Mouse (Mus musculus): ENCODE measurements around the gene Dysf. TPM values are rescaled to one million over a fixed set of nuclear protein-coding genes. Genes with fewer than 3 reads are reported as not detected.

Gene Dysf
- 3.1 and 4.4 TPM in 2 replicates for polyA plus RNA-seq (2015; fragmentation: Nextera tagmentation; extraction: Ambion mirVana)

DNA sequence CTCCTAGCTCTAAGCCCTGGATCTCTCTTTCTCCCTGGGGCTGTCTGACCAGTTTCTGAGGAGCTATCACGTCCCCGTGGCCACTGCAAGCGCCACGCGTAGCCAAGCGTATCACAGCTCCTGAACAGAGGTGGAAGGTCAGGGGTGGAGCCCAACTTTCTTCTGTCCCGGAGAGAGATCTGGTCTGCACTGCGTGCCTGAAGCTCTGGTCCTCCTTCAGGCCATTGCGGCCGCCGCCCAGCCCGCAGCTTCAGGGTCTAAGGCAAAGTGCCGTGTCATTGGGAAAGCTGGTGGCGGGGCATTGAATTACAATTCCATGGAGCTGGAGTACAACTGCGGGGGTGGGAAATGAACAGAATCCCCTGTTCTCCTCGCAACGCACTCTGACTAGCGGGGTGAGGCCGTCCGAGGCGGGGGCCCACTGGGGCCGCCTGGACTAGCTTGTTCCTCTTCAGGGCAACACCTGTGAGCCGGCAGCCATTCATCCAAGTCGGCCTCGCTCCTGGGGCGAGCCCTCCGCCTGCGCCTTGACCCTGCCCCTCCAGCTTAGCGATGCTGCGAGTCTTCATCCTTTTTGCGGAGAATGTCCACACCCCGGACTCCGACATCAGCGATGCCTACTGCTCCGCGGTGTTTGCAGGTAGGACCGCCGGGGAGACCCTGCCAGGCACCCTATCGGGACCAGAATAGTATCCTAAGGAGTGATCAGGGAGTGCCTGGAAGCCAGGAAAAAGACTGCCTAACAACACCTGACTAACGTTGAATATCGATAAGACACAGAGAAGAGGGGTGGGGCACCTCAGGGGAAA, at the start of gene Dysf:
Gene Dysf (plus strand): TSS at position 228 of the 809 bp plus-strand sequence.
- TF ChIP-seq EP300 (optimal IDR thresholded peaks at IDR 0.05) (no peak), CTCF (IDR thresholded peaks at IDR 0.05; ENCODE audit: low read depth) (peak; percentile 41; the same call in 1 of the 2 replicates)
- H3K4me2 ChIP-seq (replicated peaks; ENCODE audit: low read depth) = peak within 1 kb of the TSS; percentile 84
- DNase-seq (ENCODE audit: low spot score) (peak; percentile 57), ATAC-seq (ENCODE audit: low FRiP score, low TSS enrichment) (peak; percentile 30)
- H3K9me3 ChIP-seq (ENCODE audit: control insufficient read depth, low read length) = no peaks in the 10 kb centered on the region
- H3K9ac ChIP-seq (ENCODE audit: low read length) = peak within 1 kb of the TSS; percentile 58
- no peaks in the 10 kb centered on the region for H3K36me3 ChIP-seq (ENCODE audit: control insufficient read depth, insufficient read depth, low read length)
- WGBS = 1% methylated on average over 41 of the region's 41 CpGs
- peak within 1 kb of the TSS; percentile 39 for H3K4me3 ChIP-seq (ENCODE audit: low read depth, low read length)
- H3K4me1 ChIP-seq (replicated peaks; ENCODE audit: control insufficient read depth, insufficient read depth) = no peaks in the 10 kb centered on the region
- H3K27ac ChIP-seq (replicated peaks) = peak within 1 kb of the TSS; percentile 85
- no peaks in the 10 kb centered on the region for H3K27me3 ChIP-seq (ENCODE audit: control insufficient read depth, insufficient read depth, low read length)

DNA sequence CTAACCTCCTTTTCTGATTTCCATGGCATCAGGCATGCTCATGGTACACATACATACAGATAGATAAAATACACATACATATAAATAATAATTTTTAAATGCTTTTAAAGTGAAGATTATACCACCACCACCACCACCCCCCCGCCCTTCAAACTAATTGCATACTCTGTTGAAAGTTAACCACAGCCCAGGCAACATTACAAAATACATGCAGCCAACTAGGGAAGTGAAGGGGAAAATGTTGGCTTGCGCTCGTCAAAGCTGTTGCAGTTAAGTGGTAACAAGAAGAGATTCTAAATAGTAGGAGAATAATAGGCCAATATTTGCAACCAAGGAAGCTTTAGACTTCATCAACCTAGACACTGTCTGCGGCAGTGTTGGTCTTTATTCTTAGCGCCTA, 20.7 kb upstream of the Dysf start:
- ATAC-seq (ENCODE audit: low FRiP score, low TSS enrichment) (no peak), DNase-seq (ENCODE audit: low spot score) (no peak)
- Histone ChIP-seq H3K36me3 (ENCODE audit: control insufficient read depth, insufficient read depth, low read length) (peaks cover 12% of the 10 kb centered on the region), H3K4me3 (ENCODE audit: low read depth, low read length) (no peak overlapping the region), H3K9me3 (ENCODE audit: control insufficient read depth, low read length) (no peaks in the 10 kb centered on the region), H3K27me3 (ENCODE audit: control insufficient read depth, insufficient read depth, low read length) (no peaks in the 10 kb centered on the region), H3K9ac (ENCODE audit: low read length) (no peak overlapping the region), H3K27ac (replicated peaks) (no peak overlapping the region), H3K4me1 (replicated peaks; ENCODE audit: control insufficient read depth, insufficient read depth) (no peaks in the 10 kb centered on the region), H3K4me2 (replicated peaks; ENCODE audit: low read depth) (no peak overlapping the region)
- 93% methylated on average over 5 of the region's 5 CpGs for WGBS
- TF ChIP-seq EP300 (optimal IDR thresholded peaks at IDR 0.05) (no peak), CTCF (IDR thresholded peaks at IDR 0.05; ENCODE audit: low read depth) (no peak)

DNA sequence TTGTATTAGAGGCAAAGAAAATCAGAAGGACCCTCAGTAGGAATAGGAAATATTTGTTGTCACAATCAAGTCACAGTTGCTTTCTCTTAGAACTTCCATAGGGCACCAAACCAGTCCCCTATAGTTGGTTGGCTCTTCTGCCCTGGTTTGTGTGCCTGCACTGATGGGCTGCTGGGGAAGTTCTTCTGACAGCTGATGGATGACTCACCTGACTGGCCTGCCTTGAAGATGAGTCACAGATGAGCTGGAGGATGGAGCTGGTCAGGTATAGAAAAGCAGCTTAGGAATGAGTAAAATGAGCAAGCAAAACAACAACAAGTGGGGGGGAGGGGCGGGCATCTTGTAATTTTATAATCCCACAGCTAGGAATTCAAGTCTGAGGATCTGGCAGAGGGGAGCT, 5.7 kb upstream of the Dysf start:
- Histone ChIP-seq H3K36me3 (ENCODE audit: control insufficient read depth, insufficient read depth, low read length) (no peaks in the 10 kb centered on the region), H3K9ac (ENCODE audit: low read length) (no peak overlapping the region), H3K4me1 (replicated peaks; ENCODE audit: control insufficient read depth, insufficient read depth) (no peaks in the 10 kb centered on the region), H3K4me2 (replicated peaks; ENCODE audit: low read depth) (no peak overlapping the region), H3K4me3 (ENCODE audit: low read depth, low read length) (no peak overlapping the region), H3K27ac (replicated peaks) (no peak overlapping the region), H3K9me3 (ENCODE audit: control insufficient read depth, low read length) (no peaks in the 10 kb centered on the region), H3K27me3 (ENCODE audit: control insufficient read depth, insufficient read depth, low read length) (no peaks in the 10 kb centered on the region)
- TF ChIP-seq CTCF (IDR thresholded peaks at IDR 0.05; ENCODE audit: low read depth) = no peak
- WGBS = 70% methylated on average over 1 of the region's 1 CpGs
- no peak for ATAC-seq (ENCODE audit: low FRiP score, low TSS enrichment)
- DNase-seq (ENCODE audit: low spot score) = no peak

DNA sequence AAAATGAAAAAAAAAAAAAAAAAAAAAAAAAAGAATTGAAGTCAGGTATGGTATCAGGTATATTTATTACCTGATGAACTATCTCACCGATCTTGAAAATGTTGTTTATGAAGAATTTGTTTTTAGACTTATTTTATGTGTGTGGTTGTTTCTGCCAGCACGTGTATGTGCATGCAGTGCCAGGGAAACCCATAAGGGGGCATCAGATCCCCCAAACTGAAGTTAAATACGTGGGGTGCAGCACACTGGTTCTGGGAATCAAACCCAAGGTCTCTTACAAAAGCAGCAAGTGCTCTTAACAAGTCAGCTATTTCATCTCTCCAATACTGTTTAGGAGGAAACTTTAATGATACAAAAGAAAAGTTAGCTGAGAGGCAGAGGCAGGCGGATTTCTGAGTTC, 4.1 kb upstream of the Dysf start:
- 93% methylated on average over 4 of the region's 4 CpGs for WGBS

DNA sequence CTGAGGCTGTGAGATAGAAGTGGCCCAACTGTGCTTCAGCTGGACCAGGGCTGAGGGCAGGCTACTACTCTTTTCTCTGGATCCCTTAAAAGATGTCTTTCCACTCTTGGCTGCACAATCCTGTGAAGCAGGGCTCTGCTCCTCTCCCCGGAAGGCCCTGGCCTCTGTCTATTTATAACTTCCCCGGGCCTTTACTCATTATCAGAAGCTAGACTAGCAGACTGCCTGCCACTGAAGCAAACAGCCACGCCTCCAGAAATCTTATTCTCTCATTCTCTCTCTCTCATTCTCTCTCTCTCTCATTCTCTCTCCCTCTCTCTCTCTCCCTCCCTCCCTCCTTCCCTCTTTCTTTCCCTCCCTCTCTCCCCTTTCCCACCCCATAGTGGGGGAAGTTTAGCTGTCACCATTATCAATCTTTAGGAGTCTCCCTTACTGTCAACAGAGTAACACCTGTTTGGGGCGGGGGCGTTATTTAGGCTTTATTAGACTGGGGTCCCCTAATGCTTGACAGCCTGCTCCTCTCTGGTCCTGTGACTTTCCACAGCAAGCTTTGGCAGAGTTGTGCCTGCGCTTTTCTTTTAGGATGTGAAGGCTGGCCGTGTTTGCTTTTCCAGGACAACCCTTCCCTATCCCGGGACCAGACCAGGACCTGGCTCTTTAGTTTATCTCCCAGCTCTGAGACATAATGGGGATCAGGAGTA, 932 bp downstream of the Dysf start:
- ATAC-seq (ENCODE audit: low FRiP score, low TSS enrichment) (0 out of 2 replicates have a peak, but pooled peaks have one; percentile 52), DNase-seq (ENCODE audit: low spot score) (no peak)
- Histone ChIP-seq H3K27me3 (ENCODE audit: control insufficient read depth, insufficient read depth, low read length) (no peaks in the 10 kb centered on the region), H3K9me3 (ENCODE audit: control insufficient read depth, low read length) (no peaks in the 10 kb centered on the region), H3K27ac (replicated peaks) (peak overlapping the region; percentile 85), H3K4me1 (replicated peaks; ENCODE audit: control insufficient read depth, insufficient read depth) (no peaks in the 10 kb centered on the region), H3K36me3 (ENCODE audit: control insufficient read depth, insufficient read depth, low read length) (no peaks in the 10 kb centered on the region), H3K4me2 (replicated peaks; ENCODE audit: low read depth) (peak overlapping the region; percentile 84), H3K4me3 (ENCODE audit: low read depth, low read length) (peak overlapping the region; percentile 39; the same call in 1 of the 2 replicates), H3K9ac (ENCODE audit: low read length) (peak overlapping the region; percentile 58)
- no peak for TF ChIP-seq CTCF (IDR thresholded peaks at IDR 0.05; ENCODE audit: low read depth)
- no peak for TF ChIP-seq EP300 (optimal IDR thresholded peaks at IDR 0.05)
- 24% methylated on average over 8 of the region's 8 CpGs for WGBS

More for the DNA sequence above, 4.1 kb upstream of the Dysf start:
- H3K27ac ChIP-seq (replicated peaks) = no peak overlapping the region
- no peak overlapping the region for H3K4me3 ChIP-seq (ENCODE audit: low read depth, low read length)
- H3K27me3 ChIP-seq (ENCODE audit: control insufficient read depth, insufficient read depth, low read length) = no peaks in the 10 kb centered on the region
- H3K9ac ChIP-seq (ENCODE audit: low read length) = no peak overlapping the region
- ATAC-seq (ENCODE audit: low FRiP score, low TSS enrichment) = no peak
- TF ChIP-seq CTCF (IDR thresholded peaks at IDR 0.05; ENCODE audit: low read depth) (0 out of 2 replicates have a peak, but pooled peaks have one; percentile 10), EP300 (optimal IDR thresholded peaks at IDR 0.05) (no peak)
- no peaks in the 10 kb centered on the region for H3K36me3 ChIP-seq (ENCODE audit: control insufficient read depth, insufficient read depth, low read length)
- H3K9me3 ChIP-seq (ENCODE audit: control insufficient read depth, low read length) = no peaks in the 10 kb centered on the region
- H3K4me2 ChIP-seq (replicated peaks; ENCODE audit: low read depth) = no peak overlapping the region
- H3K4me1 ChIP-seq (replicated peaks; ENCODE audit: control insufficient read depth, insufficient read depth) = no peaks in the 10 kb centered on the region
- DNase-seq (ENCODE audit: low spot score) = no peak

All from stomach, postnatal 0 days (tissue).